Mouse (Mus musculus) cortical plate, adult 2 months (tissue): ENCODE data around the gene Lyl1. TPM values are rescaled to one million over a fixed set of nuclear protein-coding genes. Genes with fewer than 3 reads are reported as not detected.
A peak's percentile ranks its signal among the peaks of the same experiment; 100 is the strongest.

Experiments used
- H3K27ac ChIP-seq: fragments of 200-500 bp; 2 replicates; pipeline ENCODE4 v1.5.1; 2012; ENCODE audit warnings: low read length, control low read depth, inconsistent platforms; ENCODE audit not compliant: insufficient read depth
- H3K4me1 ChIP-seq: fragments of 200-500 bp; 2 replicates; pipeline ENCODE4 v1.6.1; 2011; ENCODE audit warnings: low read length; ENCODE audit not compliant: control insufficient read depth, insufficient read depth
- H3K4me3 ChIP-seq: fragments of 200-500 bp; 2 replicates; pipeline ENCODE4 v1.5.1; 2011; ENCODE audit warnings: mild to moderate bottlenecking, low read length, control low read depth; ENCODE audit not compliant: insufficient read depth
- CTCF ChIP-seq: fragments of 200-500 bp; IDR thresholded peaks from 2 replicates; pipeline ENCODE4 v1.5.1; 2011; ENCODE audit warnings: mild to moderate bottlenecking, control low read depth, low read length; ENCODE audit not compliant: insufficient read depth; ENCODE audit errors: extremely low read depth
- POLR2A ChIP-seq: fragments of 200-500 bp; IDR thresholded peaks from 2 replicates; pipeline ENCODE4 v1.6.1; 2011; ENCODE audit warnings: mild to moderate bottlenecking, low read length, control low read depth; ENCODE audit not compliant: insufficient read depth; ENCODE audit errors: extremely low read depth
- polyA plus RNA-seq: library from polyadenylated mRNA; depleted of rRNA; stranded (reverse); fragments of >200 nt; gene quantifications from 2 replicates; pipeline ENCODE4 v1.2.3, GENCODE M21; 2012

Lyl1 gene
- polyA plus RNA-seq, 1 experiment: 3.3 TPM

DNA sequence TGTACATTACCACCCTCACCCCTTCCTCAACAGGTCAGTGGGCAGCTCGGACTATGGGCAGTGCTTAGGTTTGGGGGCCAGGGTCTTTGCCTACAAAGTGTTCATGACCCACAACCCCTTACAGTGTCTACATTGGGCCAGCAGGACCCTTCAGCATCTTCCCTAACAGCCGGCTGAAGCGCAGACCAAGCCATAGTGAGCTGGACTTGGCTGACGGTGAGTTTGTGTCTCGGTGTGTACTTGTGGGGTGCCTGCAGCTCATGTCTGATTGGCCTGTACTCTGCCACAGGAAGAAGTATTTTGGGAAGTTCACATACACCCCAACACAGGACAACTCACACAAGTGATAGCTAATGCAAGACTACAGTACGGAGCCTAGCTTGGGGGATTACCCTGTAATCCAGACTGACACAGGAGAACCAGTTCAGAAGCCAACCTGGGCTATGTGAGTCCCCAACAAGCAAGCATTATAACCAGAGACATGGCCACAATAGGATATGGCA, 1.8 kb downstream of the Lyl1 start:
- TF ChIP-seq CTCF: no peak
- no peak for TF ChIP-seq POLR2A
- Histone ChIP-seq H3K27ac (no peak overlapping the region), H3K4me1 (0 out of 2 replicates have a peak, but pooled peaks cover 2% of the 10 kb centered on the region)

DNA sequence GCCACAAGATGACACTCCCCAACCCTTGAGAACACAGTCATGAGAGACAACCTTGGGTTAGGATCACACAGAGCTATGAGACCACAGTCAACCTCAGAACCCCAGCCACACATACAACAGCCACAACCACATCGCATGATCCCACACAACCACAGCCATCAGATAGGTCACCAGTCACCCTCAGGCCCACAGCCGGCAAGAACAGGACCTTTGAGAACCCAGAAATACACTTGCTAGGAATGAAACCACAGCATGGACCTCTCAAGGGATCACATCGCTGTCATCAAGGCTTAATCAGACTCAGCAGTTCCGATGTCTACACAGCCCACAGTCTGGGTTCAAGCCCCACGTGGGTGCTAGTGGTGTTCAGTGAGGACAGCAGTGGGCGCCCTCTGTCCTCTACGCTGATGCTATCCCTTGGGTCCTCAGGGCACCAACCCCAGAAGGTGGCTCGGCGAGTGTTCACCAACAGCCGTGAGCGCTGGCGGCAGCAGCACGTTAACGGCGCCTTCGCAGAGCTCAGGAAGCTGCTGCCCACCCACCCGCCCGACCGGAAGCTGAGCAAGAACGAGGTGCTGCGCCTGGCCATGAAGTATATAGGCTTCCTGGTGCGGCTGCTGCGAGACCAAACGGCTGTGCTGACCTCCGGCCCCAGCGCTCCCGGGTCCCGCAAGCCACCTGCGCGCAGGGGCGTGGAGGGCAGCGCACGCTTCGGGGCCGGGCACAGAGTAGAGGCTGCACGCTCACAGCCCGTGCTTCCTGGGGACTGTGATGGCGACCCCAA, 2.4 kb downstream of the Lyl1 start:
- Histone ChIP-seq H3K4me1 (0 out of 2 replicates have a peak, but pooled peaks cover 2% of the 10 kb centered on the region), H3K27ac (peak overlapping the region; percentile 17; the same call in 1 of the 2 replicates), H3K4me3 (no peak overlapping the region)
- TF ChIP-seq CTCF: no peak
- TF ChIP-seq POLR2A: no peak

More for the DNA sequence above, 1.8 kb downstream of the Lyl1 start:
- no peak overlapping the region for H3K4me3 ChIP-seq

DNA sequence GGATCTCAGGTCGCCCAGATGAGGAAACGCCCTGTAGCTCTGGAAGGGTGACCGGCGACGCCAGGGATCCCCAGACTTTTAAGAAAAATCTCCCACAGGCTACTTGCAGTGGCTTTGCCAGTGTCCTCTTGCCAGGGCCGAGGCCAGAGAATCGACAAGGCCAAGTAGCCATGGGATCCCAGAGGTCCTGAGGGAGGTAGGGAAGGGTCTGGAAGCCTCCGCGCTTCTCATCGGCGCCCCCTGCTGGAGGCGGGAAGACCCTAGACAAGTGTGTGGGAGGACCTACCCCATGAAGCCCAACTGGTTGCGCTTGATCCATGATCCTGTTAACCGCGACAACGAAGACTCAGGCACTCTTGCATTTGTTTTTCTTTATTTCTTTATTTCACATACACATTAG, 3.1 kb downstream of the Lyl1 start:
- Histone ChIP-seq H3K4me1 (peaks cover 3% of the 10 kb centered on the region; the same call in 1 of the 2 replicates), H3K4me3 (no peak overlapping the region), H3K27ac (peak overlapping the region; percentile 17; the same call in 1 of the 2 replicates)
- TF ChIP-seq CTCF (peak; percentile 50), POLR2A (no peak)

DNA sequence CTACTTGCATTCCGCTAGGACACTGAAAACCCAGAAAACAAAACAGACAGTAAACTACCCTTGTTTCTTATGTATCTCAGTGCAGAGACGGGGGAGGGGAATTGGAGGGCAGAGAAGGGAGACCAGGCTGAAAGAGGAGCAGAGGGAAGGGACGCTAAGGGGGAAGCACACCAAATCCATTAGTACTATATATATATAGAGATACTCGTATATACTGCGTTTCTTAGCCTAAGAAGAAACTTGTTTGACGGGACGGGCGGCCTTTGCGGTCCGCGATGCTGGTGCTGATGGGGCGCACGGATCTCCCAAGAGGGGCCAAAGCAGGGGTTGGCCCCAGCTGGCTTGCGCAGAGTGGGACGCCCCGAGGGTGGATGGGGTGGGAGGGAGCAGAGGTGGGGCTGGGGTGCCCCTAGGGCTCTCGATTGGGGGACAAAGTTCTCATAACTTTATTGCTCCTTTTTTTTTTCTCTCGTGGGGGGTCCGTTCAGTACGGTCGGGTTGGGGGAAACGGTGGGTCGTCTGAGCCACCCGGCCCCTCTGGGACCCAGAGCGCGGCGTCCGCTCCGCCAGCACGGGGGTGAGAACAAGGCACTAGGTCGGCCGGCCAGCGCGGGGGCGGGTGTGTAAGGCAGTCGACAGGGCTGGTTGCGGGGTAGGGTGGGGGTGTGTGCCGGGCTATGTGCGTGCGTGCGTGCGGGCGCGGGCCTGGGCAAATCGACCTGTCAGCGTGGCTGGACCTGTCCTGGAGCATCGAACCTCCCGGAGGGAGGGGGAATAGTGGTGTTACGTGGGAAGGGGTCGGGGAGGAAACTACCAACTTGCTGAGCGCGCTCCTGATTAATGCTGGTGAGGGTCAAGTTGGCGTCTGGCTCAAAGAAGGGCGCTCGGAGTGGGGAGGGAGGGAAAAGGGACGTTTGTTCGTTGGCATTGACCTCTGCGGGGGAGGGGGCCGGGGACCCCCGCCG, 3.9 kb downstream of the Lyl1 start:
- H3K4me3 ChIP-seq: no peak overlapping the region
- H3K4me1 ChIP-seq: peaks cover 5% of the 10 kb centered on the region; the same call in 1 of the 2 replicates
- TF ChIP-seq CTCF (no peak), POLR2A (no peak)
- no peak overlapping the region for H3K27ac ChIP-seq

DNA sequence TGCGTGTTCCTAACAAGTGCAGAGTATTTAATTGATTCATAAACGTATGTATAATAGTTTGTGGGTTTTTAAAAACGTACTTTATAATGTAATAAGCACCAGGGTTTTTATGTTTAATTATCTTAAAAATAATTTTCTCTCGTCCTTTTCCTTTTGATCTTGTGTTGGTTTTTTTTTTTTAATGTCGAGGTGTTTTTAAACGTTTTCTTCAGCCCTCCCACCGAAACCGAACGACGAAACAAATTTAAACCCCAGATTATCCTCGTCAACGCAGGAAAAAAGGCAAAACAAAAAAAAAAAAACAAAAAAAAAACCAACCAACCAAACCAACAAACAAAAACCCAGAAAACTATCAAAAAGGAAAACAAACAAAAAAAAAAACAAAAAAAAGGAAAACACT, 4.7 kb downstream of the Lyl1 start:
- no peak overlapping the region for H3K27ac ChIP-seq
- peaks cover 5% of the 10 kb centered on the region; the same call in 1 of the 2 replicates for H3K4me1 ChIP-seq
- TF ChIP-seq CTCF (no peak), POLR2A (no peak)
- H3K4me3 ChIP-seq: no peak overlapping the region

DNA sequence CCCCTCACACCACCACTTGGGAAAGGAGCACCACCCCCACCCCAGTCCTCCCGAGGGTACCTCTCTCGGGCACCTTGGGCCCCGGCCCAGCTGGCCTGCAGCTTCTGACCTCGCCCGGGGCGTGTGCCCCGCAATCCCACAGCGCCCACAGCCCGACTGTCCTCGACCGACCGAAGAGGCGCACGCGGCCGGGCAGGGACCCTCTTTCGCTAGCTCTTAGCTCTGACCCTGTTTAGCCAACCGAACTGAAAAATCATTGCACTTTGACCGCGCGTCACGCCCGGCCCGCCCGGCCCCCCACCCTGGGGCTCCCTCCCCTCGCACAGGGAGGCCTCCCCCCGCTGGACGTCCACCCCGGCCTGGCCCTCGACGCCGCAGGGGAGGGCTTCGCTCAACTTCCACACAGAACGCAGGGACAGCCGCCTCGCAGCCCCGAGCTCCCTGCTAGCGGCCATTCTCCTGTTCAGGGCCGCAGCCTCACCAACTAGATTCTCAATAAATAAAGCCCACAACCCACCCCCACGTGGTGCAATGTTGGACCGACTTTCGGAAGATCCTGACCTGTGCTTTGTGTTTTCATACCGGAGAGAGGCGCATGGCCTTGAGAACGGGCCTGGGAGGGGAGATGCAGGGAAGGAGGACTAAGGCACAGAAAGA, 5.5 kb downstream of the Lyl1 start:
- Histone ChIP-seq H3K4me1 (peaks cover 5% of the 10 kb centered on the region; the same call in 1 of the 2 replicates), H3K4me3 (peak overlapping the region; percentile 14; the same call in 1 of the 2 replicates)
- TF ChIP-seq POLR2A (no peak), CTCF (no peak)

DNA sequence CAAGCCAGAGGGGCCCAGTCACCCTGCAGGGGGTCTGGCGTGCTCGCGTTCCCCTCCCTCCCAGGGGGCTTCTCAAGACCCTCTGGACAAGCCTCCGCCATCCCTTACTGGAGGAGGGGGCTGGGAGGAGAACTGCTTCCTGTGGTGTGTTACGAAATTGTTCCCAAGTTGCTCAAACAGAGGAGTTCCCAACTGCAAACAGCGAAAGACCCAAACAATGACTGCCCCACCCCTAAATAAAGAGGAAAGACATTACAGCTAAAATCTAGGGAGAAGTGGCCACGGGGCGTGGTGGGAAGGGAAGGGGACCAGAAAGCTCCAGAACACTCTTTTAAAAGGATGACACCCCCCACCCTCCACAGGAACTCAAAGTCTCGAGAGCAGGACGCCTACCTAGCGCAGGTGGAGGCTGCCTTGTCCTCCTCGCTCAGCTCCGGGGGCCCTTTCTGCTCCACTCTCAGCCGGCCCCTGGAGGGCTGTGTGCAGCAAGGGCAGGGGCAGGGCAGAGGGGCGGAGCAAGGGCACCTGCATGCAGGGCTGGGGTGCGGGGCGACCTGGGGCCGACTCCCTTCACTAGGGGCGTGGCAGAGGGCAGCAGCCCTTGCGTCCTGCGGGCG, 6.1 kb downstream of the Lyl1 start:
- H3K4me1 ChIP-seq: peaks cover 5% of the 10 kb centered on the region; the same call in 1 of the 2 replicates
- H3K27ac ChIP-seq: peak overlapping the region; percentile 83
- TF ChIP-seq POLR2A (no peak), CTCF (no peak)
- H3K4me3 ChIP-seq: peak overlapping the region; percentile 14; the same call in 1 of the 2 replicates

More for the DNA sequence above, 5.5 kb downstream of the Lyl1 start:
- peak overlapping the region; percentile 83 for H3K27ac ChIP-seq

DNA sequence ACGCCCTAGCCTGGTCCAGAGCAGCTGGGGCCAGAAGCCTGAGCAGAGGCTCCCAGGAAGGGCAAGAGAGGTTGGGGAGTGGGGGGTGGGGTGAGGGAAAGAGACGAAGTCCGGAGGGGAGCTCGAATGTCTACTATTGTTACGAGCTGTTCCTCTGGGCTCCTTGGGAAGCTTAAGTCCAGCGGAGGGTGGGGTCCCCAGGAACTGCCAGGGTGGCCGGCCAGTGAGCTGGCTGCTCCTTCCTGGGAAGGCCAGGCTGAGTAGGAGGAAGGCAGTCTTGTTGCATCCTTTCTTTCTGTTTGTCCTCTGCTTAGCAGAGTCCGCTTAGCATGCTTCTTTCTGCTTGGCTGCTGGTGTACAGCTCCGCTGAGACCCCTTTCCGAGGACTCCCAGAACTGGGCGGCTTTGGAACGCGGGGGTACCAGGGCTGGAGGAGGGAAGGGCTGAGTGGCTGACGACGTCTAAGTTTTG, 6.8 kb downstream of the Lyl1 start:
- TF ChIP-seq CTCF: no peak
- TF ChIP-seq POLR2A: no peak
- Histone ChIP-seq H3K4me3 (no peak overlapping the region), H3K27ac (no peak overlapping the region; the same call in 1 of the 2 replicates), H3K4me1 (peaks cover 7% of the 10 kb centered on the region; the same call in 1 of the 2 replicates)
